Mouse (Mus musculus) MN1 (cell line): ENCODE measurements at regions not wholly inside any gene's neighbourhood (a gene's known extent, or its start where the extent isn't known, plus 50 kb on each side); places are given as distances from the start of the nearest gene placed in this dataset.

Experiments
- DNase-seq: peaks from one replicate; pipeline ENCODE4 v3.0.0-alpha.2; 2016; ENCODE audit warnings: low spot score

GRCm38 (mm10) chr19:6684921-6685320, 142.1 kb upstream of the Slc22a12 start:
- no peak for DNase-seq

GRCm38 (mm10) chr19:6679392-6680307, 136.8 kb upstream of the Slc22a12 start:
- DNase-seq = no peak

- DNase-seq = no peak
Observed at GRCm38 (mm10) chr19:6677511-6677910, 134.7 kb upstream of the Slc22a12 start.

GRCm38 (mm10) chr19:6675586-6675985, 132.8 kb upstream of the Slc22a12 start:
- DNase-seq = no peak

GRCm38 (mm10) chr19:6671696-6672095, 128.9 kb upstream of the Slc22a12 start:
- no peak for DNase-seq

GRCm38 (mm10) chr19:6669881-6670280, 127.0 kb upstream of the Slc22a12 start:
- DNase-seq = no peak

GRCm38 (mm10) chr19:6668545-6668944, 125.7 kb upstream of the Slc22a12 start:
- no peak for DNase-seq

- no peak for DNase-seq
Observed at GRCm38 (mm10) chr19:6666187-6666722, 123.4 kb upstream of the Slc22a12 start.

GRCm38 (mm10) chr19:6665264-6666054, 122.6 kb upstream of the Slc22a12 start:
- DNase-seq = no peak

- DNase-seq = no peak
Observed at GRCm38 (mm10) chr19:6664311-6664952, 121.6 kb upstream of the Slc22a12 start.

- DNase-seq = peak; percentile 62
Observed at GRCm38 (mm10) chr19:6663391-6663790, 120.6 kb upstream of the Slc22a12 start.

GRCm38 (mm10) chr19:6662346-6662939, 119.6 kb upstream of the Slc22a12 start:
- peak; percentile 24 for DNase-seq

GRCm38 (mm10) chr19:6661508-6661871, 118.7 kb upstream of the Slc22a12 start:
- no peak for DNase-seq

- no peak for DNase-seq
Observed at GRCm38 (mm10) chr19:6660723-6661507, 118.1 kb upstream of the Slc22a12 start.

GRCm38 (mm10) chr19:6660157-6660556, 117.3 kb upstream of the Slc22a12 start:
- DNase-seq = no peak

GRCm38 (mm10) chr19:6654550-6654949, 111.7 kb upstream of the Slc22a12 start:
- DNase-seq = no peak

GRCm38 (mm10) chr19:6652775-6653174, 109.9 kb upstream of the Slc22a12 start:
- DNase-seq = no peak

GRCm38 (mm10) chr19:6651192-6651591, 108.4 kb upstream of the Slc22a12 start:
- peak; percentile 32 for DNase-seq

GRCm38 (mm10) chr19:6649885-6650284, 107.1 kb upstream of the Slc22a12 start:
- no peak for DNase-seq

- DNase-seq = no peak
Observed at GRCm38 (mm10) chr19:6647686-6648085, 104.9 kb upstream of the Slc22a12 start.

GRCm38 (mm10) chr19:6647216-6647615, 104.4 kb upstream of the Slc22a12 start:
- no peak for DNase-seq
